8 mouse cellular contexts compared by ENCODE assay signal in the genomic region with DNA sequence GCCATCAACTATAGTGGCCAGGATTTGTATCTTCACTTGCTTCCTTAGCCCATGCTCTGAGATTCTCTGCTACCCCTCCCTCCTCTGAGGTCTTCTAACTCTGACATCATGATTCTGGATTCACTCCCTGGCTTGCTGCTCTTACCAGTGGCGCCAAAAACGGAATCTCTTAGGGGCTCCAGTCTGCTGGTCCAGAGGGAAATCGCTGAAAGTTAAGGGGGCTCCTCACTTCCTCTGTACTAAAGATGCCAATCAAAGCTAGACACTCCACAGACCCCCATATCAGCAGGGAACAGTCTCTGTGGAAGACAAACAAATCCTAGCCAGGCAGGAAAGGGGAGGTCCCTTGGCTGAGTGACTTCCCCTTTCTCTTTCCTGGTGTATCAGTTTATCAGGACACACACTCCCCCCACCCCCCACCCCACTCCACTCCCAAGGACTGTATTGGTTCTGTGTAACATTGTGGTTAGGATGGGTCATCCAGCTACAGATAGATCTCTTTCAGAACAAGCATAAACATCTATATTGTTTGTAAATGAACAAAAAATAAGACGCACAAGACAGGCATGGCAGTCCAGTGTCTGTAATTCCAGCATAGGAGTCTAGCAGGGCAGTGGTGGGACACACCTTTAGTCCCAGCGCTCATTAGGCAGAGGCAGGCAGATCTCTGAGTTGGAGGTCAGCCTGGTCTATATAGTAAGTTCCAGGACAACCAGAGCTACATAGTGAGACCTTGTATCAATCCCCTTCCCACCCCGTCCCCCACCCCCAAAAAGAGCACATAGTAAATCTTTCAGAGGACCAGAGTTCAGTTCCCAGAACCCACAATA. TPM values are rescaled to one million over a fixed set of nuclear protein-coding genes. Genes with fewer than 3 reads are reported as not detected.
DNase-seq lines count a peak whose midpoint lies in the region; ATAC-seq lines count a peak whose summit lies in the region.

No protein-coding gene starts in this region.

- 63% methylated on average over 6 of the region's 6 CpGs for WGBS in hindbrain, embryonic 10.5 days
- 59% methylated on average over 6 of the region's 6 CpGs for WGBS in hindbrain, embryonic 16.5 days
- 40% methylated on average over 6 of the region's 6 CpGs for WGBS in heart, embryonic 10.5 days

- peaks cover 34% of the 10 kb centered on the region for H3K4me1 ChIP-seq in hindbrain, embryonic 10.5 days (replicated peaks)
- H3K4me1 ChIP-seq in hindbrain, embryonic 16.5 days (ENCODE audit: control insufficient read depth, insufficient read depth, low read depth, low read length), result peaks cover 4% of the 10 kb centered on the region; the same call in 1 of the 2 replicates
- peaks cover 35% of the 10 kb centered on the region for H3K4me1 ChIP-seq in heart, embryonic 10.5 days

- peak overlapping the region; percentile 9; the same call in 1 of the 2 replicates for H3K4me3 ChIP-seq in hindbrain, embryonic 10.5 days
- H3K4me3 ChIP-seq in hindbrain, embryonic 16.5 days (ENCODE audit: low read length), result no peak overlapping the region
- H3K4me3 ChIP-seq in heart, embryonic 10.5 days, result peak overlapping the region; percentile 27; the same call in 1 of the 2 replicates

- no peaks in the 10 kb centered on the region for H3K9me3 ChIP-seq in hindbrain, embryonic 10.5 days
- no peaks in the 10 kb centered on the region for H3K9me3 ChIP-seq in hindbrain, embryonic 16.5 days (ENCODE audit: control insufficient read depth, low read length)
- H3K9me3 ChIP-seq in heart, embryonic 10.5 days, result no peaks in the 10 kb centered on the region

- peak overlapping the region; percentile 86 for H3K27ac ChIP-seq in hindbrain, embryonic 10.5 days
- H3K27ac ChIP-seq in hindbrain, embryonic 16.5 days (ENCODE audit: low read depth, low read length), result no peak overlapping the region
- H3K27ac ChIP-seq in heart, embryonic 10.5 days, result peak overlapping the region; percentile 87

- peaks cover 9% of the 10 kb centered on the region; the same call in 1 of the 2 replicates for H3K27me3 ChIP-seq in hindbrain, embryonic 10.5 days (ENCODE audit: insufficient read depth, poor library complexity, severe bottlenecking)
- no peaks in the 10 kb centered on the region for H3K27me3 ChIP-seq in hindbrain, embryonic 16.5 days (replicated peaks; ENCODE audit: control insufficient read depth, insufficient read depth, low read length)
- no peaks in the 10 kb centered on the region for H3K27me3 ChIP-seq in heart, embryonic 10.5 days (ENCODE audit: insufficient read depth, poor library complexity, severe bottlenecking)

- no peak for DNase-seq in hindbrain, embryonic 10.5 days (ENCODE audit: low spot score)
- no peak for DNase-seq in heart, embryonic 10.5 days (ENCODE audit: low spot score)
- peak; percentile 71 for DNase-seq in kidney, postnatal 14 days
- peak; percentile 66 to 77 for DNase-seq in lung, postnatal 4 days
- DNase-seq in right cerebral cortex, postnatal 14 days, result no peak

- no peak overlapping the region for H3K9ac ChIP-seq in hindbrain, embryonic 16.5 days (ENCODE audit: low read depth, low read length)

- H3K4me2 ChIP-seq in hindbrain, embryonic 16.5 days (ENCODE audit: low read length), result no peak overlapping the region

- no peaks in the 10 kb centered on the region for H3K36me3 ChIP-seq in hindbrain, embryonic 10.5 days
- H3K36me3 ChIP-seq in hindbrain, embryonic 16.5 days (ENCODE audit: control insufficient read depth, insufficient read depth, low read length), result no peaks in the 10 kb centered on the region
- H3K36me3 ChIP-seq in heart, embryonic 10.5 days, result no peaks in the 10 kb centered on the region

- ATAC-seq in hindbrain, embryonic 16.5 days, result no peak
- ATAC-seq in cerebellum, adult (ENCODE audit: insufficient number of reproducible peaks, low FRiP score, low TSS enrichment), result no peak
- no peak for ATAC-seq in erythroblast, adult 5-6 weeks (replicated peaks; ENCODE audit: low FRiP score, poor library complexity, severe bottlenecking)

RNA-seq across cellular contexts. Expression of gene Ezh1, which starts 6.0 kb away (rescaled TPM):
- 13.1 TPM in 2 replicates for polyA plus RNA-seq in hindbrain, embryonic 10.5 days (2016; fragmentation: Nextera tagmentation; extraction: Ambion mirVana)
- 30.0 and 32.4 TPM in 2 replicates for polyA plus RNA-seq in hindbrain, embryonic 16.5 days (2015; fragmentation: Nextera tagmentation; extraction: Ambion mirVana)
- polyA plus RNA-seq in heart, embryonic 10.5 days (2016; fragmentation: Nextera tagmentation; extraction: Ambion mirVana), result 12.9 and 13.3 TPM in 2 replicates
- total RNA-seq in erythroblast, adult 5-6 weeks (2015; ENCODE audit: low replicate concordance), result 161 and 177 TPM in 2 replicates
- 208 and 251 TPM in 2 replicates for total RNA-seq in erythroblast, adult 5-6 weeks (2017; ENCODE audit: low replicate concordance)

RNA-seq across cellular contexts. Expression of gene Ramp2, which starts 13.6 kb away (rescaled TPM):
- polyA plus RNA-seq in hindbrain, embryonic 10.5 days (2016; fragmentation: Nextera tagmentation; extraction: Ambion mirVana), result 63.9 and 72.3 TPM in 2 replicates
- polyA plus RNA-seq in hindbrain, embryonic 16.5 days (2015; fragmentation: Nextera tagmentation; extraction: Ambion mirVana), result 100 and 108 TPM in 2 replicates
- polyA plus RNA-seq in heart, embryonic 10.5 days (2016; fragmentation: Nextera tagmentation; extraction: Ambion mirVana), result 166 and 202 TPM in 2 replicates
- 2.7 TPM in 1 of 2 replicates, not detected in the other for total RNA-seq in erythroblast, adult 5-6 weeks (2015; ENCODE audit: low replicate concordance)
- not detected in 2 replicates for total RNA-seq in erythroblast, adult 5-6 weeks (2017; ENCODE audit: low replicate concordance)

RNA-seq across cellular contexts. Expression of gene Vps25, which starts 21.3 kb away (rescaled TPM):
- 135 TPM in 2 replicates for polyA plus RNA-seq in hindbrain, embryonic 10.5 days (2016; fragmentation: Nextera tagmentation; extraction: Ambion mirVana)
- polyA plus RNA-seq in hindbrain, embryonic 16.5 days (2015; fragmentation: Nextera tagmentation; extraction: Ambion mirVana), result 128 and 131 TPM in 2 replicates
- polyA plus RNA-seq in heart, embryonic 10.5 days (2016; fragmentation: Nextera tagmentation; extraction: Ambion mirVana), result 130 and 137 TPM in 2 replicates
- total RNA-seq in erythroblast, adult 5-6 weeks (2015; ENCODE audit: low replicate concordance), result 83.8 and 91.5 TPM in 2 replicates
- 25.0 and 31.3 TPM in 2 replicates for total RNA-seq in erythroblast, adult 5-6 weeks (2017; ENCODE audit: low replicate concordance)

RNA-seq across cellular contexts. Expression of gene Wnk4, which starts 28.1 kb away (rescaled TPM):
- 6.7 and 7.6 TPM in 2 replicates for polyA plus RNA-seq in hindbrain, embryonic 10.5 days (2016; fragmentation: Nextera tagmentation; extraction: Ambion mirVana)
- 7.2 and 7.3 TPM in 2 replicates for polyA plus RNA-seq in hindbrain, embryonic 16.5 days (2015; fragmentation: Nextera tagmentation; extraction: Ambion mirVana)
- polyA plus RNA-seq in heart, embryonic 10.5 days (2016; fragmentation: Nextera tagmentation; extraction: Ambion mirVana), result 13.9 and 14.8 TPM in 2 replicates
- total RNA-seq in erythroblast, adult 5-6 weeks (2015; ENCODE audit: low replicate concordance), result 2.3 and 17.7 TPM in 2 replicates
- total RNA-seq in erythroblast, adult 5-6 weeks (2017; ENCODE audit: low replicate concordance), result 1.5 and 6.0 TPM in 2 replicates

RNA-seq across cellular contexts. Expression of gene Cntd1, which starts 46.6 kb away (rescaled TPM):
- polyA plus RNA-seq in hindbrain, embryonic 10.5 days (2016; fragmentation: Nextera tagmentation; extraction: Ambion mirVana), result 0.95 and 1.9 TPM in 2 replicates
- 0.83 and 1.0 TPM in 2 replicates for polyA plus RNA-seq in hindbrain, embryonic 16.5 days (2015; fragmentation: Nextera tagmentation; extraction: Ambion mirVana)
- 0.79 and 1.6 TPM in 2 replicates for polyA plus RNA-seq in heart, embryonic 10.5 days (2016; fragmentation: Nextera tagmentation; extraction: Ambion mirVana)
- 0.96 TPM in 1 of 2 replicates, not detected in the other for total RNA-seq in erythroblast, adult 5-6 weeks (2015; ENCODE audit: low replicate concordance)
- 2.2 and 5.4 TPM in 2 replicates for total RNA-seq in erythroblast, adult 5-6 weeks (2017; ENCODE audit: low replicate concordance)

Comparison
In these comparisons a context has a peak if more than half of its experiments do, and no peak if none do; other contexts are left out.
1. DNase-seq: peak in kidney, postnatal 14 days (single experiment) and lung, postnatal 4 days (2 of 2); none in hindbrain, embryonic 10.5 days (single experiment), heart, embryonic 10.5 days (single experiment) and right cerebral cortex, postnatal 14 days (single experiment).